Mouse (Mus musculus) thymus, postnatal 0 days (tissue): Measurements from ENCODE around the gene Tmem145. TPM values are rescaled to one million over a fixed set of nuclear protein-coding genes. Genes with fewer than 3 reads are reported as not detected.
"Not testable (repeated sequence)": the region's sequence is repeated elsewhere in the genome, so short reads cannot be mapped to it uniquely, and the experiment has no call there.

Experiments
- DNase-seq: peaks from one replicate; pipeline ENCODE4 v3.0.0-alpha.2; 2015; ENCODE audit warnings: low spot score
- polyA plus RNA-seq: library from polyadenylated mRNA; unstranded; fragments of >200 nt; fragmentation: Nextera tagmentation; extraction: Ambion mirVana; gene quantifications from 2 replicates; pipeline ENCODE4 v1.2.1, GENCODE M21; 2015

The Tmem145 gene
- polyA plus RNA-seq, 1 experiment from 2014 or later = not detected

GRCm38 (mm10) chr7:25317446-25317999, 11.6 kb downstream of the Tmem145 start:
- DNase-seq = no peak

DNA sequence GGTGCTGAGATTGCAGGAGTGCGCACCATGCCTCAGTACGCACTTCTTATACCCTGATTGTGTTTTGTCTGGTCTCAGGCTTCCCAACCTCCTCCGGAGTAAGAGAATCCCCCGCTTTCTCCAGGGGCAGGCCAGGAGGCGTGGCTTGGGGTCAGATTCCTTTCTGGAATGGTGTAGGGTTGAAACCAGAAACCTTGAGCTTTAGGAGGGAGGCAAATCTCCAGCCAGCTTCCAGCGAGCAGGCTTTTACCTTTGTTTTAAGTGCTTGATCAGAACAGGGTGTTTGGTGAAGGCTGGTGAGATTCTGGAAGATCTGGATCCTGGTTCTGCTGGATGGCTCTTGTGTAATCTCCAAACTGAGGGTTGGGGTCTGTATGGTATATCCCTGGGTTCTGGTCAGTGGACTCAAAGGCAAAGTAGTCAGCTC, 16.2 kb downstream of the Tmem145 start:
- no peak for DNase-seq

GRCm38 (mm10) chr7:25323219-25323618, 17.3 kb downstream of the Tmem145 start:
- DNase-seq = no peak

GRCm38 (mm10) chr7:25325431-25325830, 19.5 kb downstream of the Tmem145 start:
- not testable (repeated sequence) for DNase-seq

GRCm38 (mm10) chr7:25326233-25326632, 20.3 kb downstream of the Tmem145 start:
- no peak for DNase-seq

DNA sequence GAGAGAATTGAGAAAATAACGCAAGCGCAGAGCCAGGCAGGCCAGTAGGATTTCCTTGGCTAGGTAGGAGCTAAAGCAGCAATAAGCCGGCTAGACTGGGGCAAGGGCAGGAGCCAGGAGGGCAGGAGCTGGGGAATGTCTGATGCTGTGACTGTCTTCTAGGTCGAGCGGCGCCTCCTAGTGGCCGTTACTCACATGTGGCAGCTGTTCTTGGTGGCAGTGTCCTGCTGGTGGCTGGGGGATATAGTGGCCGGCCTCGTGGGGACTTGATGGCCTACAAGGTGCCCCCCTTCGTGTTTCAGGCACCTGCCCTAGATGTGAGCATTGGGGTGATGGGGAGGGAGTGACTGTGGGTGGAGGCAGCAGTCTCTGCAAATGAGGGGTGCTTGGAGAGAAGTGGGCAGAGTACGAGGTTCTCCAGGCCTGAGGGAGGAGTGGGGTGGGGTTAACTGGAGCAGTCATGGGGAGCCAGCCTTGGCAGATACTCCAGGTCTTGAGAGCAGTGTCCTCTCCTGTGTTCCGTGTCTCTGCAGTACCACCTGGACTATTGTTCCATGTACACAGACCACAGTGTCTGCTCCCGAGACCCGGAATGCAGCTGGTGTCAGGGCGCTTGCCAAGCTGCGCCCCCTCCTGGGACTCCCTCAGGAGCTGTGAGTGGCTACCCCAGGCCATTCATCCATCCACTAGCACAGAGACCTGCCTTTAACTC, 27.8 kb downstream of the Tmem145 start:
- DNase-seq = peak; percentile 75

DNA sequence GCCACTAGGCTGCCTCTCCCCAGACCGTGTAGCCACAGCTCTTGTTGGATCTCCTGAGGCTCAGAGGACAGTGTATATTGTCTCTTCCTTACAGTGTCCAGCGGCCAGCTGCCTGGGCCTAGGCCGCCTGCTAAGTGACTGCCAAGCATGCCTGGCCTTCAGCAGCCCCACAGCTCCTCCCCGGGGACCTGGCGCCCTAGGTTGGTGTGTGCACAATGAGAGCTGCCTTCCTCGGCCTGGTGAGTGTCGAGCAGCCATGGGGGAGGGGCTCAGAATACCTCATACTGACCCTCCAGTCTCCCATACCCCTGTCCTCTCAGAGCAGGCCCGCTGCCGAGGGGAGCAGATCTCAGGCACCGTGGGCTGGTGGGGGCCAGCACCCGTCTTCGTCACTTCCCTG, 28.6 kb downstream of the Tmem145 start:
- DNase-seq = no peak

DNA sequence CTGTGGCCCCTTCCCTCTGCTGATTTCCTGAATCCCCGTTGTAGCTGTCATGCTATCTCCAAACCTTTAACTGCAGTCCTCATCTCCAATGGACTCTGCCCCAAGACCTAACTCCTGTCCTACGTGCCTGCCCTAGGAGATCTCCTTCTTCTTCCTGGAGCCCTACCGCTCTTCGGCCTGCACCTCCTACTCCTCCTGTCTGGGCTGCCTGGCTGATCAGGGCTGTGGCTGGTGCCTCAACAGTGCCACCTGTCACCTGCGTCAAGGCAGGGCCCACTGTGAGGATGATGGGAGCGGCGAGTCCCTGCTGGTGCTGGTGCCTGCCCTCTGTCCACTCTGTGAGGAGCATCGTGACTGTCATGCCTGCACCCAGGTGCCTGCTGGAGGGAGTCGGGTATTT, 33.4 kb downstream of the Tmem145 start:
- no peak for DNase-seq

DNA sequence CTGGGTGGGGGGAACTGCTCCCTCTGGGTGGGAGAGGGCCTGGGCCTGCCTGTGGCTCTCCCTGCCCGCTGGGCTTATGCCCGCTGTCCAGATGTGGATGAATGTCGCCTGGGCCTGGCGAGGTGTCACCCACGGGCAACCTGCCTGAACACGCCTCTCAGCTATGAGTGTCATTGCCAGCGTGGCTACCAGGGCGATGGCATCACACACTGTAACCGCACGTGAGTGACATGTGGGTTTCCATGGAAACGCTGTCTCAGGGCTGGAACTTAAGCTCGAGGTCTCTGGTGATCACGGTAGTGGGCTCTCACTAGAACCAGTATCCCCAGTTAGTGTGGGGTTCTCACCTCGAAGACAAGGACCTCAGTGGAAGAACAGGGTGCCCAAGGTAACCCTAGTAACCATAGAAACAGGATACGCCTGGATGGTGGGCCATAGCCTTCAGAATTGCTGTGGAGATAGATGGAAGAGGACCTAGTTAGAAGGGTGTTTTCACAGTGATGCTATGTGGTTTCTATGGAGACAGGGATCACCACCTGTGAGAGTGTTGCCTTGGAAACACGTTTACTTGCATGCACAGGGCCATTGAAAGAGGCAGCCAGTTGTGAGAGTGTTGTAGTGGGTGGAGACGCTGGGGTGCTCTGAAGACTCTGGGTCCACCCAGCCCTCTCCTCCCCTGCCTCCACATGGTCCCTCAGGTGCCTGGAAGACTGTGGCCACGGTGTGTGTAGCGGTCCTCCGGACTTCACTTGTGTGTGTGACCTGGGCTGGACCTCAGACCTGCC, 35.3 kb downstream of the Tmem145 start:
- no peak for DNase-seq

DNA sequence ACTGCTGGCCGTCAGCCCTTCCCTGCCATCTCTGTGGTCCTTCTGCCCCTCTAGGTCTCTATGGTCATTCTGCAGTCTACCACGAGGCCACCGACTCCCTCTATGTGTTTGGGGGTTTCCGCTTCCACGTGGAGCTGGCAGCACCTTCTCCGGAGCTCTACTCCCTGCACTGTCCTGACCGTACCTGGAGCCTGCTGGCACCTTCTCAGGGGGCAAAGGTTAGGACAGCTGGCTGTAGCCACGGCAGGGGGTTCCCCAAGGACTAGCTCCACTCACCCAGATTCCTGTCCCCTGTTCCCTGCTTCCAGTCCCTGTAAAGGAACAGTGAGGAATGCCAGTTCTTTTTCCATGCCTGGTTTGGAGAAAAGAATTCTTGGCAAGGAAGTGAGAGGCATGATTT, 43.0 kb downstream of the Tmem145 start:
- no peak for DNase-seq

GRCm38 (mm10) chr7:25358721-25359206, 52.9 kb downstream of the Tmem145 start:
- no peak for DNase-seq

DNA sequence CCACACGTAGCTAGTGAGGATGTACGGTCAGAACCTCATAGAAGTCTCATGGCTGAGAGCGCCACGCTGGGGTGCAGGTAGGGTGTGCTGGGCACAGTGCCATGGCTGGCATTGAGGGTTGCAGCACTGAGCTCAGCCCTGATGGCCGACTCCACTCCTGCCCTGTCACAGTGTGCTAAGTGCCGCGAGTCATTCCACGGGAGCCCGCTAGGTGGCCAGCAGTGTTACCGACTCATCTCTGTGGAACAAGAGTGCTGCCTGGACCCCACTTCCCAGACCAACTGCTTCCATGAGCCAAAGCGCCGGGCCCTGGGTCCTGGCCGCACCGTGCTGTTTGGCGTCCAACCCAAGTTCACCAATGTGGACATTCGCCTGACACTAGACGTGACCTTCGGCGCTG, 57.2 kb downstream of the Tmem145 start:
- DNase-seq = no peak

GRCm38 (mm10) chr7:25363632-25364031, 57.7 kb downstream of the Tmem145 start:
- DNase-seq = no peak

Other genes with a start within 250 kb of the Tmem145 start
- gene Grik5, start 233.8 kb upstream of the Tmem145 start, polyA plus RNA-seq = 0.80 and 1.2 TPM in 2 replicates
- 18.1 and 20.8 TPM in 2 replicates for gene Zfp574, start 233.5 kb upstream of the Tmem145 start, polyA plus RNA-seq
- gene Pou2f2, start 126.4 kb upstream of the Tmem145 start, polyA plus RNA-seq = 1.5 and 1.9 TPM in 2 replicates
- 28.4 and 32.8 TPM in 2 replicates for gene Dedd2, start 85.5 kb upstream of the Tmem145 start, polyA plus RNA-seq
- 2.7 and 3.1 TPM in 2 replicates for gene Zfp526, start 84.7 kb upstream of the Tmem145 start, polyA plus RNA-seq
- gene Gsk3a, start 68.3 kb upstream of the Tmem145 start, polyA plus RNA-seq = 16.7 and 17.5 TPM in 2 replicates
- 4.5 and 6.4 TPM in 2 replicates for gene Erf, start 55.3 kb upstream of the Tmem145 start, polyA plus RNA-seq
- gene Cic, start 38.4 kb upstream of the Tmem145 start, polyA plus RNA-seq = 28.4 and 37.2 TPM in 2 replicates
- gene Pafah1b3, start 8.1 kb upstream of the Tmem145 start, polyA plus RNA-seq = 142 TPM in 2 replicates
- gene Prr19, start 4.7 kb upstream of the Tmem145 start, polyA plus RNA-seq = 0.22 and 0.23 TPM in 2 replicates
- 1.9 and 2.0 TPM in 2 replicates for gene Megf8, start 11.1 kb downstream of the Tmem145 start, polyA plus RNA-seq
- 4.1 and 11.4 TPM in 2 replicates for gene Cnfn, start 63.6 kb downstream of the Tmem145 start, polyA plus RNA-seq
- 7.5 and 8.4 TPM in 2 replicates for gene Lipe, start 92.6 kb downstream of the Tmem145 start, polyA plus RNA-seq
- 1.0 and 2.0 TPM in 2 replicates for gene Cxcl17, start 106.8 kb downstream of the Tmem145 start, polyA plus RNA-seq
- 2.0 and 2.5 TPM in 2 replicates for gene Ceacam1, start 171.5 kb downstream of the Tmem145 start, polyA plus RNA-seq
- gene Ceacam2, start 233.8 kb downstream of the Tmem145 start, polyA plus RNA-seq = not detected in 2 replicates